Mouse (Mus musculus): ENCODE results near the gene Stx11. TPM values are rescaled to one million over a fixed set of nuclear protein-coding genes. Genes with fewer than 3 reads are reported as not detected.
A peak's percentile ranks its signal among the peaks of the same experiment; 100 is the strongest.

Stx11 gene
- total RNA-seq, 2 experiments from 2014 or later = 36.0 to 41.9 TPM

GRCm38 (mm10) chr10:12917626-12918025 is 46.5 kb downstream of the Stx11 start:
- ATAC-seq (ENCODE audit: poor library complexity, severe bottlenecking) = no peak

DNA sequence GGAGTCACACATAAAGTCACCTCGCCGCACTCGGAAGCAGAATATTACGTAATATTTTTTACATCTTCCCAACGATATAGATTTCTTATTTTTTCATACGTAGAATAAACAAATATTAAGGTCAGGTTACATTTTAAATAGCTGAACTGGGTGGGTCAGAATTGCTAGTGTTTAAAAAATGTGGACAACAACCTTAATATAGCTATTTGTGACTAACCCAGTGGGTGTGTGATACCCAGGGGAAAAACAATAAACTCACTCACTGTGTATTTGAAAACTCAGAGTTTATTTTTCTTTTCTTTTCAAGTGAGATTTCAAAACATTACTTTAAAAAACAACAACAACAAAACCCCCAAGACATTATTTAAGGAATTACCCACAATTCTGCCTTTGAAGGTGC is 47.7 kb downstream of the Stx11 start:
- ATAC-seq (ENCODE audit: poor library complexity, severe bottlenecking) = no peak

DNA sequence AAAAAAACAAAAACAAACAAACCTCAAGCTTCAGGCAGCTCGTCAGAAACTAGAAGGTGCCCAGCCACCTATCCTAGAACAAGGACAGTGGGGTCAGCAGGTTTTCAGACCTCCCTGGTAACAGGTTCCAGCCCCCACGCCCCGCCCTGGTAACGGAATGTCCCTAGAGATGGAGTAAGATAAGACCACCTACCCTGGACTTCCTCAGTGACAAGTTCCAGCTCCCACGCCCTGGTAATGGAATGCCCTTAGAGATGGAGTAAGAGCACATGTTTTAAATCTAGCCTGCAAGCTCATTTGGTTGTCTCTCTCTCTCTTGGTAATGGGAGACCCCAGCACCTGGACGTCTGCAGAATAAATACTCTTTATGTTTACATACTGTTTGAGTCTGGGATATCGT is 48.3 kb downstream of the Stx11 start:
- no peak for ATAC-seq (ENCODE audit: poor library complexity, severe bottlenecking)

- no peak for ATAC-seq (ENCODE audit: poor library complexity, severe bottlenecking)
Observed at GRCm38 (mm10) chr10:12914203-12914602, 49.9 kb downstream of the Stx11 start.

GRCm38 (mm10) chr10:12911981-12912530 is 52.0 kb downstream of the Stx11 start:
- ATAC-seq (ENCODE audit: poor library complexity, severe bottlenecking) = peak; percentile 45

DNA sequence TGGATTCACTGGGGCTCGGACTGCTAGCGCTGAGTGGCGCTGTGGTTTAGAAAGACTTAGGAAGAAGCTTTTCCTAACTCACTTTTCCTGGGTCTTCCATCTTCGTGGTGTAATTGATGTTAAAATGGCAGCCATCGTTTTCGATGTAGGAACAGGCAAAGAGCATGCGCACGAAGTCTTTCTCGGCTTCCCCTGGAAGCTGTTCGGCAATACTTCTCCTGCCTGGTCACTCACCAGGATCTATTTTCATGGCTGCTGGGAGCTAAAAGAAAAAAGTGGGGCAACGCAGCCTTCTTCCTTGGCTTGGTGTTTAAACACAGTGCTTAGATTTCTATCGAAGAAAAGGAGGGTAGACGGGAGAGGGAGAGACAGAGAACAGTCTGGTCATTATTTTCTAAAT is 52.6 kb downstream of the Stx11 start:
- ATAC-seq (ENCODE audit: poor library complexity, severe bottlenecking) = no peak

- ATAC-seq (ENCODE audit: poor library complexity, severe bottlenecking) = no peak
Observed at GRCm38 (mm10) chr10:12909891-12910290, 54.2 kb downstream of the Stx11 start.

GRCm38 (mm10) chr10:12909179-12909578 is 54.9 kb downstream of the Stx11 start:
- ATAC-seq (ENCODE audit: poor library complexity, severe bottlenecking) = no peak

GRCm38 (mm10) chr10:12904140-12904528 is 60.0 kb downstream of the Stx11 start:
- no peak for ATAC-seq (ENCODE audit: poor library complexity, severe bottlenecking)

DNA sequence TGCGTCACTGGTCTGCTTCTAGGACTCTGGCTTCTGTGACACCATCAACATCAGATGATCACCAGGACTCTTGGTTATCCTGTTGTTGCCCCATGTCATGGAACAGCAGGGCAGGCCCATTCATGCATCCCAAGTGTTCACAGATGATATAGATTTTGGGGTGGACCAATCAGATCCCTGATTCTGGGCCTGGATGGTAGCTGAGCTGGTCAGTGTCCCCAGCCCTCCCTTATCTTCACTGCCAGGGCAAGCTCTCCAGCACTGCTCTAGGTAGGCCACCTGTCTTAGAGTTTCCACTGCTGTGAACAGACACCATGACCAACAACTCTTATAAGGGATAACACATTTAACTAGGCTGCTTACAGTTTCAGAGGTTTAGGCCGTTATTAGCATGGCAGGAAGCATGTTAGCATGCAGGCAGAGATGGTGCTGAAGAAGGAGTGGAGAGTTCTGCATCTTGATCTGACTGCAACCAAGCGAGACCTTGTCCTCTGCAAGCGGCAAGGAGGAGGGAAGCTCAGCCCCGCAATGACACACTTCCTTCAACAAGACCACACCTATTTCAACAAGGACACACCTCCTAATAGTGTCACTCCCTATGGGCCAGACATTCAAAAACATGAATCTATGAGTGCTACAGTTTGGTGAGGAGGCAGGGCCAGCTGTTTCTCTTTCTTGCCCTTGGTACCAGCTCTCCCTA is 60.5 kb downstream of the Stx11 start:
- ATAC-seq (ENCODE audit: poor library complexity, severe bottlenecking) = peak; percentile 86

- ATAC-seq (ENCODE audit: poor library complexity, severe bottlenecking) = no peak
Observed at GRCm38 (mm10) chr10:12899901-12900300, 64.2 kb downstream of the Stx11 start.

GRCm38 (mm10) chr10:12893339-12893738 is 70.8 kb downstream of the Stx11 start:
- ATAC-seq (ENCODE audit: poor library complexity, severe bottlenecking) = no peak

DNA sequence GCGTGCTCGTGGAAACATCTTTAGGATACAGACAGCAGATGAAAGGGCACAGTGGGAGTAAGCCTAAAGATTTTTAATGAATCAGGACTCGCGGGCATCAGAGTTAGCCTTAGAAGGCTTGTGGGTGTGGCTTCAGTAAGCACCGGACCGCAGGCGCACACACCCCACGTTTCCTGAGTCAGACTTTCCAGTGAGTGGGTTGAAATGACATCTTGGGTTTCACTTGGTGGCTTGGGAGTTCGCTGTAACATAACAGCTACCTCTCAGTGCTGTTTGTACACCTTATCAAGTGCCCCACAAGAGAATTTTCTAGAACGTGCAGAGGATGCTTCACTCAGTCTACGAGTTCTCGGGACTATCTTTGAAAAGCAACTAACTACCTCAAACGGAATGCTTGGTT is 75.7 kb downstream of the Stx11 start:
- ATAC-seq (ENCODE audit: poor library complexity, severe bottlenecking) = peak; percentile 77

Other genes with a start within 250 kb of the Stx11 start
- 50.0 and 52.5 TPM in 2 replicates for gene Utrn, start 94.9 kb downstream of the Stx11 start, total RNA-seq (2015)
- 36.1 and 42.4 TPM in 2 replicates for gene Utrn, start 94.9 kb downstream of the Stx11 start, total RNA-seq (2017)
- gene Sf3b5, start 41.0 kb upstream of the Stx11 start, total RNA-seq (2015) = 14.0 and 17.0 TPM in 2 replicates
- 15.4 and 15.8 TPM in 2 replicates for gene Sf3b5, start 41.0 kb upstream of the Stx11 start, total RNA-seq (2017)
- 0.52 and 0.98 TPM in 2 replicates for gene Plagl1, start 96.2 kb upstream of the Stx11 start, total RNA-seq (2015)
- 0.08 and 0.92 TPM in 2 replicates for gene Plagl1, start 96.2 kb upstream of the Stx11 start, total RNA-seq (2017)
- gene Zc2hc1b, start 213.7 kb upstream of the Stx11 start, total RNA-seq (2015) = not detected in 2 replicates
- gene Zc2hc1b, start 213.7 kb upstream of the Stx11 start, total RNA-seq (2017) = not detected in 2 replicates
- 39.0 and 45.8 TPM in 2 replicates for gene Ltv1, start 228.9 kb upstream of the Stx11 start, total RNA-seq (2015)
- gene Ltv1, start 228.9 kb upstream of the Stx11 start, total RNA-seq (2017) = 34.6 and 42.4 TPM in 2 replicates

Measured in megakaryocyte, adult 5-6 weeks (primary cell).